Mouse (Mus musculus) MEL (cell line): ENCODE data around the gene Plscr5.

Source experiments
- CTCF ChIP-seq, 3 experiments: IDR thresholded peaks in 2 of 3; conservative IDR thresholded peaks in 1 of 3; 2 replicates each; pipeline ENCODE4 v1.5.1; 2011 to 2012; ENCODE audit warnings: low read length in 3 of 3, low read depth in 2 of 3, mild to moderate bottlenecking in 2 of 3, improper control_type of control experiment in 1 of 3, inconsistent platforms in 1 of 3, mixed read lengths in 1 of 3, moderate library complexity in 1 of 3; ENCODE audit not compliant: control insufficient read depth in 1 of 3, insufficient read depth in 1 of 3, poor library complexity in 1 of 3, severe bottlenecking in 1 of 3
- E2F4 ChIP-seq: IDR thresholded peaks from 2 replicates; pipeline ENCODE4 v1.6.1; 2011; ENCODE audit warnings: low read depth, low read length, improper control_type of control experiment, borderline replicate concordance
- EP300 ChIP-seq, 2 experiments: IDR thresholded peaks; 2 replicates each; pipeline ENCODE4 v1.6.1; 2011; ENCODE audit warnings: improper control_type of control experiment in 2 of 2, low read length in 2 of 2, low read depth in 1 of 2, mild to moderate bottlenecking in 1 of 2
- MAFK ChIP-seq: IDR thresholded peaks from 2 replicates; pipeline ENCODE4 v1.6.1; 2011; ENCODE audit warnings: low read depth, mild to moderate bottlenecking, low read length, improper control_type of control experiment, borderline replicate concordance
- NELFE ChIP-seq: IDR thresholded peaks from 2 replicates; pipeline ENCODE4 v1.6.1; 2011; ENCODE audit warnings: low read depth, low read length, improper control_type of control experiment
- NRF1 ChIP-seq: IDR thresholded peaks from 2 replicates; pipeline ENCODE4 v1.6.1; 2014; ENCODE audit warnings: low read depth, mild to moderate bottlenecking, inconsistent platforms, low read length, improper control_type of control experiment, moderate library complexity; ENCODE audit not compliant: poor library complexity, insufficient read depth, severe bottlenecking
- POLR2A ChIP-seq, 2 experiments: IDR thresholded peaks; 2 replicates each; pipeline ENCODE4 v1.6.1; 2011 to 2012; ENCODE audit warnings: low read length in 2 of 2, mild to moderate bottlenecking in 2 of 2, control low read depth in 1 of 2, improper control_type of control experiment in 1 of 2, low read depth in 1 of 2, moderate library complexity in 1 of 2; ENCODE audit not compliant: control insufficient read depth in 1 of 2, insufficient read depth in 1 of 2, poor library complexity in 1 of 2
- RAD21 ChIP-seq: IDR thresholded peaks from 2 replicates; pipeline ENCODE4 v1.6.1; 2011; ENCODE audit warnings: mild to moderate bottlenecking, low read depth, low read length, improper control_type of control experiment
- RCOR1 ChIP-seq: IDR thresholded peaks from 2 replicates; pipeline ENCODE4 v1.6.1; 2012; ENCODE audit warnings: low read depth, mild to moderate bottlenecking, inconsistent platforms, low read length, improper control_type of control experiment
- USF1 ChIP-seq: IDR thresholded peaks from 2 replicates; pipeline ENCODE4 v1.6.1; 2014; ENCODE audit warnings: low read depth, mild to moderate bottlenecking, inconsistent platforms, low read length, improper control_type of control experiment, moderate library complexity

DNA sequence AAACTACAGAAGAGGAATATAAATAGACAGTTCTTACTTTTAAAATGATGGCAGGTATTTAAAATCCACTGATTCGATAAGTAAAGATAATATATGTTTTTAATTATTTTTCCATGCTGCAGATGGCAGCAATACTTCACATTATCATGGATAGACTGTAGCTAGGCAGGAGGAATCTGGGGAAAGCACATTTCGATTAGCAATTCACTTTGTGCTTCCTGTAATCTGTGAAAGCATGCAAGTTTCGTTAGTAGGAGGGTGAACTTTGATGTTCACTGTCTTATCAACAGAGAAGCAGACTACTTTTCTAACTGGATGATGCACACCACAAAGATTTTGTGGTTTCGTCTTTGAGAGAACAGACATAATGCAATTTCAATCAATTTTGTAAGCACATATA is 24.7 kb downstream of the Plscr5 start:
- TF ChIP-seq CTCF (IDR thresholded peaks at IDR 0.05 in 2 of 3, conservative IDR thresholded peaks at IDR 0.05 in 1 of 3; ENCODE audit: control insufficient read depth in 1 of 3, insufficient read depth in 1 of 3, low read depth in 2 of 3, low read length in 3 of 3, poor library complexity in 1 of 3, severe bottlenecking in 1 of 3) (peak in 2 of 3 experiments; percentile 12 to 73; a peak in 2 of 6 replicates), MAFK (no peak), NELFE (no peak), NRF1 (no peak), EP300 (IDR thresholded peaks at IDR 0.05; ENCODE audit: low read depth in 1 of 2, low read length in 2 of 2) (peak; percentile 86 to 91), RCOR1 (peak; percentile 90; the same call in 1 of the 2 replicates), POLR2A (IDR thresholded peaks at IDR 0.05; ENCODE audit: control insufficient read depth in 1 of 2, insufficient read depth in 1 of 2, low read depth in 1 of 2, low read length in 2 of 2, poor library complexity in 1 of 2) (no peak), E2F4 (no peak), RAD21 (peak; percentile 95), USF1 (no peak)
